19 mouse cellular contexts compared by ENCODE assay signal in genomic region chr16:95206445-95206844, GRCm38 (mm10). TPM values are rescaled to one million over a fixed set of nuclear protein-coding genes. Genes with fewer than 3 reads are reported as not detected.
DNase-seq lines count a peak whose midpoint lies in the region; ATAC-seq and TF ChIP-seq lines count a peak whose summit lies in the region.
"Had no signal": no experiment of that assay in that cellular context is flagged by ENCODE, and none has a peak within 500 bp of the region (broad histone marks: within the 10 kb centered on the region; RNA-seq: fewer than 3 reads in every experiment).

No protein-coding gene starts in this region.

- no peak for ATAC-seq in midbrain, embryonic 13.5 days
- ATAC-seq: activated CD4-positive, CD25-positive, alpha-beta regulatory T cell, adult 4 months; CD4-positive, CD25-positive, alpha-beta regulatory T cell, adult 4 months; Patski had no signal

- no peaks in the 10 kb centered on the region for H3K27me3 ChIP-seq in CH12.LX (replicated peaks)
- H3K27me3 ChIP-seq in midbrain, embryonic 13.5 days, result no peaks in the 10 kb centered on the region
- H3K27me3 ChIP-seq: Patski had no signal

- peak; percentile 46; the same call in 1 of the 2 replicates for TF ChIP-seq EP300 in CH12.LX (IDR thresholded peaks at IDR 0.05; ENCODE audit: low read length)

- no peak overlapping the region for H3K27ac ChIP-seq in CH12.LX (ENCODE audit: insufficient read depth, low read depth)
- H3K27ac ChIP-seq in midbrain, embryonic 13.5 days, result no peak overlapping the region

- in situ Hi-C loops in CH12.LX (cut with MboI; ENCODE audit: low pct_ligation_motif_present, low pct_unique_long_range_greater_than_20kb, low sequenced_read_pairs), result loop anchor here (5.0 to 10.0 kb wide), 2 partner anchors 136 to 758 kb away; no protein-coding TSS in a partner anchor

- 89% methylated on average over 5 of the region's 5 CpGs for WGBS in midbrain, embryonic 13.5 days

- no peak overlapping the region for H3K9ac ChIP-seq in CH12.LX (ENCODE audit: insufficient read depth, low read depth)
- H3K9ac ChIP-seq in midbrain, embryonic 13.5 days (replicated peaks), result no peak overlapping the region

- no peak for TF ChIP-seq RAD21 in CH12.LX (IDR thresholded peaks at IDR 0.05; ENCODE audit: low read depth, low read length)

- dilution Hi-C loops in CH12.LX (cut with MboI; ENCODE audit: extremely low pct_ligation_motif_present, extremely low pct_unique_long_range_greater_than_20kb, low sequenced_read_pairs), result no loop called here

- no peaks in the 10 kb centered on the region for H3K36me3 ChIP-seq in CH12.LX (replicated peaks in 1 of 2; ENCODE audit: control insufficient read depth in 1 of 2, insufficient read depth in 1 of 2, low read length in 1 of 2)
- no peaks in the 10 kb centered on the region for H3K36me3 ChIP-seq in midbrain, embryonic 13.5 days
- H3K36me3 ChIP-seq: G1E had no signal

- no peak overlapping the region for H3K4me3 ChIP-seq in CH12.LX (replicated peaks in 1 of 3; ENCODE audit: low read depth in 2 of 3, low read length in 2 of 3, poor library complexity in 1 of 3)
- H3K4me3 ChIP-seq in midbrain, embryonic 13.5 days (replicated peaks), result no peak overlapping the region

- TF ChIP-seq POLR2A in CH12.LX (IDR thresholded peaks at IDR 0.05; ENCODE audit: low read depth, low read length), result no peak

- peaks cover 38 to 39% of the 10 kb centered on the region in 2 experiments for H3K4me1 ChIP-seq in CH12.LX (ENCODE audit: control insufficient read depth in 1 of 2, insufficient read depth in 2 of 2)
- no peaks in the 10 kb centered on the region for H3K4me1 ChIP-seq in midbrain, embryonic 13.5 days (replicated peaks)

- DNase-seq in CH12.LX (ENCODE audit: extremely low read depth), result no peak
- DNase-seq: adrenal gland, adult 2 months; adrenal gland, adult 8-10 months; adrenal gland, postnatal 10 days; adrenal gland, postnatal 14 days; adrenal gland, postnatal 25 days; adrenal gland, postnatal 36 days; B cell, adult 2 months; cerebellum, adult 11 months; cerebellum, adult 11-12 months; cerebellum, adult 18-20 months; cerebellum, adult 2 months; cerebellum, adult 8-10 months had no signal

- H3K4me2 ChIP-seq in CH12.LX (ENCODE audit: insufficient read depth, low read depth, poor library complexity, severe bottlenecking), result no peak overlapping the region
- no peak overlapping the region for H3K4me2 ChIP-seq in midbrain, embryonic 13.5 days (replicated peaks)

- TF ChIP-seq CTCF in CH12.LX (conservative IDR thresholded peaks at IDR 0.05 in 1 of 2, IDR thresholded peaks at IDR 0.05 in 1 of 2; ENCODE audit: low read depth in 2 of 2, low read length in 2 of 2), result no peak

- no peaks in the 10 kb centered on the region for H3K9me3 ChIP-seq in CH12.LX (replicated peaks; ENCODE audit: low read length)
- H3K9me3 ChIP-seq in midbrain, embryonic 13.5 days, result no peaks in the 10 kb centered on the region
- H3K9me3 ChIP-seq: G1E had no signal

- no peaks in the 10 kb centered on the region for H3K79me2 ChIP-seq in CH12.LX (replicated peaks; ENCODE audit: control insufficient read depth, extremely low read depth, insufficient read depth, poor library complexity, severe bottlenecking)

TF ChIP-seq in CH12.LX, 34 proteins besides CTCF, POLR2A, EP300 and RAD21:
- TF ChIP-seq ZNF384 (IDR thresholded peaks at IDR 0.05; ENCODE audit: low read depth, low read length), result no peak
- TF ChIP-seq TBP (conservative IDR thresholded peaks at IDR 0.05; ENCODE audit: low read depth, low read length), result 0 out of 2 replicates have a peak, but pooled peaks have one; percentile 45
- TF ChIP-seq CHD2 (IDR thresholded peaks at IDR 0.05; ENCODE audit: low read length), result peak; percentile 12; the same call in 1 of the 2 replicates
- TF ChIP-seq USF1 (IDR thresholded peaks at IDR 0.05; ENCODE audit: low read depth, low read length), result no peak
- peak; percentile 78 for TF ChIP-seq MYC (IDR thresholded peaks at IDR 0.05; ENCODE audit: low read depth, low read length)
- no peak for TF ChIP-seq CHD1 (IDR thresholded peaks at IDR 0.05; ENCODE audit: low read depth, low read length)
- TF ChIP-seq TCF12 (IDR thresholded peaks at IDR 0.05; ENCODE audit: low read depth, low read length), result peak; percentile 78
- TF ChIP-seq BHLHE40 (IDR thresholded peaks at IDR 0.05; ENCODE audit: low read depth, low read length), result peak; percentile 13; the same call in 1 of the 2 replicates
- no peak for TF ChIP-seq SMC3 (IDR thresholded peaks at IDR 0.05; ENCODE audit: low read depth, low read length)
- 0 out of 2 replicates have a peak, but pooled peaks have one; percentile 30 for TF ChIP-seq MAZ (IDR thresholded peaks at IDR 0.05; ENCODE audit: low read depth, low read length)
- TF ChIP-seq MAX (IDR thresholded peaks at IDR 0.05; ENCODE audit: low read length), result peak; percentile 89
- TF ChIP-seq KAT2A (IDR thresholded peaks at IDR 0.05; ENCODE audit: insufficient replicate concordance, low read length), result 0 out of 2 replicates have a peak, but pooled peaks have one; percentile 11
- 0 out of 2 replicates have a peak, but pooled peaks have one; percentile 36 for TF ChIP-seq MXI1 (IDR thresholded peaks at IDR 0.05; ENCODE audit: low read depth, low read length)
- no peak for TF ChIP-seq E2F4 (IDR thresholded peaks at IDR 0.05; ENCODE audit: insufficient replicate concordance, low read depth, low read length)
- TF ChIP-seq SIN3A (IDR thresholded peaks at IDR 0.05; ENCODE audit: low read length), result 0 out of 2 replicates have a peak, but pooled peaks have one; percentile 29
- no peak for TF ChIP-seq POLR2AphosphoS2 (IDR thresholded peaks at IDR 0.05; ENCODE audit: low read depth, low read length)
- peak; percentile 43; the same call in 1 of the 2 replicates for TF ChIP-seq IRF4 (IDR thresholded peaks at IDR 0.05; ENCODE audit: low read depth, low read length)
- TF ChIP-seq ETS1 (conservative IDR thresholded peaks at IDR 0.05; ENCODE audit: low read depth, low read length), result peak; percentile 36; the same call in 1 of the 2 replicates
- TF ChIP-seq JUN (IDR thresholded peaks at IDR 0.05; ENCODE audit: insufficient read depth, low read depth, low read length), result no peak
- TF ChIP-seq MEF2A (IDR thresholded peaks at IDR 0.05; ENCODE audit: borderline replicate concordance, low read depth, low read length), result peak; percentile 39; the same call in 1 of the 2 replicates
TF ChIP-seq in CH12.LX: peak in this region for 13.

RNA-seq across cellular contexts. Expression of gene Kcnj15, which starts 50.9 kb away (rescaled TPM):
- 0.46 and 1.1 TPM in 2 replicates for total RNA-seq in CH12.LX (2012; rRNA removed)
- total RNA-seq in CH12.LX (2014; rRNA removed), result 0.19 and 0.51 TPM in 2 replicates
- 0.11 and 0.37 TPM in 2 replicates for polyA plus RNA-seq in CH12.LX (2012; ENCODE audit: insufficient read length, low read depth)
- 0.04 and 0.26 TPM in 2 replicates for polyA plus RNA-seq in midbrain, embryonic 13.5 days (2015; fragmentation: Nextera tagmentation; extraction: Ambion mirVana)
- total RNA-seq: MEL had no signal
- polyA plus RNA-seq: cerebellum, adult 2 months; G1E had no signal
